Mouse (Mus musculus): ENCODE measurements around the gene Gm21812. TPM values are rescaled to one million over a fixed set of nuclear protein-coding genes. Genes with fewer than 3 reads are reported as not detected.

The Gm21812 gene
- polyA plus RNA-seq (2014; fragmentation: Illumina TruSeq; extraction: RNeasy Lipid Tissue Mini Kit (QIAGEN cat#74804); ENCODE audit: low read depth, low replicate concordance) = not detected

GRCm38 (mm10) chrY:9347084-9347483 is at the start of gene Gm21812:
Gene Gm21812, minus strand, starts transcription at chrY:9347184.

Other genes starting within 250 kb of the Gm21812 start
- gene Gm21292, start 213.3 kb downstream of the Gm21812 start, polyA plus RNA-seq (2014; fragmentation: Illumina TruSeq; extraction: RNeasy Lipid Tissue Mini Kit (QIAGEN cat#74804); ENCODE audit: low read depth, low replicate concordance) = not detected
- gene Gm21721, start 145.0 kb downstream of the Gm21812 start, polyA plus RNA-seq (2014; fragmentation: Illumina TruSeq; extraction: RNeasy Lipid Tissue Mini Kit (QIAGEN cat#74804); ENCODE audit: low read depth, low replicate concordance) = not detected
- gene Gm21874, start 69.0 kb upstream of the Gm21812 start, polyA plus RNA-seq (2014; fragmentation: Illumina TruSeq; extraction: RNeasy Lipid Tissue Mini Kit (QIAGEN cat#74804); ENCODE audit: low read depth, low replicate concordance) = not detected

Measured in sigmoid colon, adult 10 weeks (tissue).